Mouse (Mus musculus): ENCODE results near the gene Trpm6.
A peak's percentile ranks its signal among the peaks of the same experiment; 100 is the strongest.

Trpm6 gene

DNA sequence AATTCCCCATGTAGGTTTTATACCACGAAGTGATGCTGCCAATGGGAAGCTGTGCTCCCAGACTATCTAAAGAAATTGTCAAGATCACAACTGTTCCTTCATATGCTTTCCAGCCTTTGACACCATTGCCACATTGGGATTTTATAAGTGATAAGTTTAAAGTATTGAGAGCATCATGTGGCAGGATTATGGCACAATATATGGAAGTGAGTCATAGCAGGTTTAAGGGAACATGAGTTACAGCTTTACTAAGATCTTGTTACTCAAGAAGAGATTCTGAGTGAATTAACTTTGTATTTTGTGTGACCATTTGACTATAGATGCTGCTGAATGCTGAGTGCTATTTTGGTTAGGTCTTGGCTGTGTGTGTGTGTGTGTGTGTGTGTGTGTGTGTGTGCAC, 21.8 kb downstream of the Trpm6 start:
- DNase-seq (ENCODE audit: low spot score) = no peak

DNA sequence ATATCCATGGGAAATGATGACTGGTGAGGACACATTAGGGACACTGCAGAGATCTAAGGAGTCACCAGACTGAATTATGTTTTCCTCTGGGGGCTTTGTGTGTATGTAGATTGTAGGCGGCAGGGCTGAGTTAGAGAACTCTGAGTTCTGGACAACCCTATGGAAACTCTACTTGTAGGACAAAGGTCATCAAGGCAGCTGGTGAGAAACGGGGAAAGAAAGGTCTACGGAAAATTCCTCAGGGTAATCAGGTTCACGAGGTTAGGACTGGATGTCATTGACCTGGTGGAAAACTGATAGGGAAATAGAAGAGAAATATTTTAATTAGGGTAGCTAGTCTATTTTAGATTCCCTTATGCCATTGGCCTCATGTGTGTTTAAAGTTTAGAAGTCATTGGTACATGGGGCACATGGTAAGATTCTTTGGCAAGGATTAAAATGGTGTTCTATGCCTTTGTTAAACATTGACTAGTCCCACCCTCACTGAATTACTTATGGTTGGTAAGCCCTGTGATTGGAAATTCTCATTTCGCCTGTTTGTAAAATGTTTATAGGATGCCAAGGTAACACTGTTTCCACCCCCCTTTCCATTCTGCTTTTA, 23.2 kb downstream of the Trpm6 start:
- DNase-seq (ENCODE audit: low spot score) = no peak

DNA sequence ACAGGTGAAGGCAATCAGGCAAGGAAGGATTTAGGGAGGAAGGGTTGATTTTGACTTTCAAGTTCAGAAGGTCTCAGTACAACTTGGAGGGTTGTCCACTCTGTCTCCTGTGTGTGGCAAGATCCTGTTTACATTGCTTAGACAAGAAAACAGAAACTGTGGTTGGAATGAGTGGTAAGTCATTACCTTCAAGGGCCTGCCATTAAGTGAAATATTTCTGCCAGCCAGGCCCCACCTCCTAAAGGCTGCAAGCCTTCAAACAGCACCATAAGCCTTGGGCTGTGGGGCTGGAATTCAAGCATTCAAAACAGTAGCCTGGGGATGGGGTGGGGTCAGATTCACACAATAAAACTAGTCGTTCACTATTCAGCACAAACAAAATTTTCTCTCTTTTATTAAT, 24.3 kb downstream of the Trpm6 start:
- no peak for DNase-seq (ENCODE audit: low spot score)

DNA sequence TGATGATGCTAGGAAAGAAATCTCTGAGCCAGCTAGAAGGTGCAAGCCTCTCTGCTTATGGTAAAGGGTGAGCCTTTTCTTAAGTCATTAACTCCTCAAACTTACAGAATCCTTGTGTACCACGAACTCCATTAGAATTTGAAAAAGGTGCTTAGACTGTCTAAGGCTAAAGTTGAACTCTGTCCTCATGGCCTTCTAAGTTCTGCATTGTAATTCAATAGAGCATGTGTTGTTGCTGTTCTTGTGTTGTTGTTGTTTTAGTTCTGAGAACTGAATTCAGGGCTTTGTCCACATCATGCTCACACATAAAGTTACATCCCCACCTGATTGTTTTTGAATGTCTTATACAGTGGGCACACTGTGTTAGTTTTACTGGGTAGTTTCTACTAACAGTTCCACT, 49.9 kb downstream of the Trpm6 start:
- no peak for DNase-seq (ENCODE audit: low spot score)

DNA sequence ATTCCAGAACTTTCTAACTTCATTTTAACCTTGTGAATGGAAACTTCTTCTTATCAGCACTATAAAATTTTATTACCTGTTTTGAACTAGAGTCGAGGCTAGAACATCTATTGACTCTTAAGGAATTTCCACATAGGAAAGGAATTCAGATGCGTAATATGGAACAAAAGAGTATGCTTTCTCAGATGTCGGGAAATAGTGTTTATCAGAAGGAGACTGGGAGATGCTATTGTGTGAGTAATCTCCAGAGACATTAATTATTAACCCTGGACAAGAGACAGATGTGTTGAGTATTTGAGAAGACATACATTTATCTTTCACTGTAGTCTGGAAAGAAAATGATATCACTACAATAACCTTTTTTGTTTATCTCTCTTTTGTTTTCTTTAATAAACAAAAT, 61.5 kb downstream of the Trpm6 start:
- no peak for DNase-seq (ENCODE audit: low spot score)

DNA sequence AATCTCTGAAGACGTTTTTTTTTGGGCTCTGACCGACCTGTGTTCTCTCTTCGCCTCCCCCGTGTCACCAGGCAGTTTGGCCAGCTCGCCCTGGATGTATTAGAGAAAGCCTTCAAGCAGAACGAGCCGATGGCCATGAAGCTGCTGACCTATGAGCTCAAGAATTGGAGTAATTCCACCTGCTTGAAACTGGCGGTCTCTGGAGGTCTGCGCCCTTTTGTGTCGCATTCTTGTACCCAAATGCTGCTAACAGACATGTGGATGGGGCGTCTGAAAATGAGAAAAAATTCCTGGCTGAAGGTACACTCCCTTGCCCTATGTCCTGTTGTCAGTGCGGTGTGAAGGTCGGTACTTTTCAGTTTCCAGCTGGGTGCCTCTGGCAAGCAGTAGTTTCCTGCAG, 65.4 kb downstream of the Trpm6 start:
- DNase-seq (ENCODE audit: low spot score) = no peak

DNA sequence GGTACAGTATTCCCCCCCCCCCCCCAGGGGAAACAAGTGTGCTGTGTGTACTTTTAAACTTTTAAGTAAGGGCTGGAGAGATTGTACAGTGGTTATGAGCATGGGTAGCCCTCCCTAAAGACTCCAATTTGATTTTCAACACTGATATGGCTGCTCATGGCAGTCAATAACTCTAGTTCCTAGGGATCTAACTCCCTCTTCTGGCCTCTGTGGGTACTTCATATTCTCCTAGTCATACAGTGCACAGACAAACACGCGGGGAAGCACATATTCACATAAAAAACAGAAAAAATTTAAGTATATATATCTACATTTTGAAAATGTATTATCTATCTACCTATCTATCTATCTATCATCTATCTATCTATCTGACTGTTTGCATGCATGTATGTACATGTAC, 67.6 kb downstream of the Trpm6 start:
- no peak for DNase-seq (ENCODE audit: low spot score)

DNA sequence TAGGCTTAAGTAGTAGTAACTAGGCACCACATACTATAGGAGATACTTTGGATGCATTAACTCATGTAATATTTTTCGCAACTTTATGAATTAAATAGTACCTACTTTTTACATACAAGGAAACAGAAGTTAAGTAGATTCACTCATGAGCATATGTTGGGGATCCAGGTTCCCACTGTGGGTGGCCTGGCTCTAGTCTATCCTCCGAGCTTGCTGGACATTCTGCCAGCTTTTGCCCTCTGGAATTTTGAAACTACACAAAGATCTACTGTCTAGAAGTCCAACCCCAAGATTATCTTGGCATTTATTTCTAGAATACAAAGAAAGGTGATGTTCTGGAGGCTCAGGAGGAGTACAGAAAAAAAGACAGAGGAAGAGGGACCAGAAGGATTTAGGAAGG, 78.8 kb downstream of the Trpm6 start:
- DNase-seq (ENCODE audit: low spot score) = no peak

DNA sequence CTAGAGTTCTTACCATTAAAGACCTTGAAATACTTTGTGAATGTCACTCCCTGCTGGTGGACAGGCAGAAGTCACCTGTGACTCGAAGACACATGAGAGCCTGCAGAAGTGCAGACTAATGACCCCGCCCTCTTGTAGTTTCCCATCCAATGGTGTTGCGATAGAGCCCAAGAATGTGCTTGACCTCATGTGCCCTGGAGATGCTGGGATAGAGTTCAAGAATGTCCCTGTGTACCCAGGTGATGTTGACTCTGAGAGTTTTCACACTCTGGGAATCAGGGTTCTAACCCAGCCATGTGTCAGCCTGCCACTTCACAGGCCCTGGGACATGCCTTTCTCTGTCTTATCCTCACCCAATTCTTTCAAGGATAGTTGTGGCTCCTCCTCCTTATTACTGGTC, 81.4 kb downstream of the Trpm6 start:
- DNase-seq (ENCODE audit: low spot score) = no peak

DNA sequence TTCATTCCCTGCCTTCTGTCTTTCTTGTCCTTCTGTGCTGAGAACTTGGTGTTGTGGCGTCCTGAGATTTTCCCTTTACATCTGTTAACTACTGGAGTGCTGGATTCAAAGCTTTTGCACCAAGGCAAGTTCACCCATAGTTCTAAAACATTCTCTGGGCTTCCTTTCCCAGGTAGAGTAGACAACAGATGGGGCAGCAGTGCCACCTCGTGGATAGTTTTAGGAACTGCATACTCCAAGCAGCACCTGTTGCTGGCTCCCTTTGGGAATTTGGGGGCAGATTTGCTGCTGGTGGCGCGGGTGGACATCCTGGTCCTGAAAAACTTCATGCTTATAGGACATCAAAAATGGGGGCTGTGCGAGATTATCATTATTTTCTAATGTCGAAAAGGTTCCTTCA, 85.2 kb downstream of the Trpm6 start:
- peak; percentile 60 for DNase-seq (ENCODE audit: low spot score)

DNA sequence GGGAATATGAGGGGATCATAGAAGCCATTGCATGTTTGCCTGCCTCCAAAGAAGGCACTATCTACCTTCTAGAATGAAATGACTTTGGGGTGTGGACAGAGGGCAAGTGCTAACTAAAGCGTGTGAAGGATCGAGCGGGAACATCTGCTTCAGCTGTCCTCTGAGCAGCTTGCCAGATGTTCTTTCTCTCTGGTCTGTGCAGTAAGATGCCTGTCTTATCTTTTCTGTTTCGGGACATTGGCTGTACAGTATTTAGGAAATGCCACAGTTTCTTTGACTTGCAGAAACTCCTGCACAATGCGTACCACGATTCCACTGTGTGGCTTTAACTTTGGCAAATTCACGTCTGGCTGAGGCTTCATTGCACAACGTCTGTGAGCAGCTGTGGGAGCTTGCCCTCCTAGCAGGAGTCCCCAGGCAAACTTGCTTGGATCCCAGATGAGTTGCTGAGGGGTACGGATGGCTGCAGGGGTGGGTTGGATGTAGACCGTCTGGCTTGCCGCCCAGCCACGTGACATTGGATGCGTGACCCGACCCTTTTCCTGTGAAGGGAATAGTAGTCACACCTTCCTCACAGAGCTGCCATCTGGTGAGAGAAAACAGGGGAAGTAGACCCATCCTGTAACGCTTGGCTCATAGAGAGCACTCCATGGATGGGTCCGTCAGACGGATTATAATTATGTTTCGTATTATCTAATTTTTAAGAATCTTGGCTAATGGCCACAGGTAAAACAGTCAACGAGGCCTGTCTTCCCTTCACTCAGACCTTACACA, 92.2 kb downstream of the Trpm6 start:
- DNase-seq (ENCODE audit: low spot score) = no peak

DNA sequence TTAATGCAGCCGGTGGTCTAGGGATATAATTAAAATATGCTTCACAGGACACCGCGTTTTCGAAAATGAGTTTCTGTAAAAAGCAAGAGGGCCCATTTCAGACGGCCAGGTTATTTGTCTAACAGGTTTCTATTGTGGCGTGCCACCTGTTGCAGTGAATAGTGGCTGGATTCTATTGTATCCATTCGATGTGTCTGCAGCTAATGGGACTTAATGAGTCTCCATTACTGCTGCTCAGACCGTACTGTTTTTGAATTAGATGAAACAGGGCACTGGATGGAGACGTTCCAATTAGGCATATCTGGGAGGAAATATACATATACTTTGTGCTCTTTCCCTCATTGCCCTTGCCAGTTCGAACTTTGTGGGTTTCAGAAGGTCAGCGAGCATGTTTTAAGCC, 92.8 kb downstream of the Trpm6 start:
- no peak for DNase-seq (ENCODE audit: low spot score)

DNA sequence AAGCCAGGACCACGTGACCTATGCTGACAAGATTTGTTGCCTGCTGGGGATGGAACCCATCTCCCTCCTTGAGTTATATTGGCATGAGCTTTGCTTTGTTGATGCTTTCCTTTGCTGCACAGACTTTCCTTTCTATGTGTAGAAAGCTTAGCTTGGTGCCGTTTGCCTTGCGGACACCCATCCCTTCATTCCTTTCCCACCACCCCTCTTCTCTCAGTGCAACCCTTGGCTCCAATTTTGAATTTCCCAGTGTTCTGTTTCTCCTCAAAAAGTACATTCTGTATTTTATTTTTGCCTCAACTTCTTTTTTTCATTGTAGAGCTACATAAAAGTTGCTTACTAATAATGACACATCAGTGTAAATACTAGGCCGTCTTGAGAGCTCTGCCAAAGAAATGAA, 96.6 kb downstream of the Trpm6 start:
- DNase-seq (ENCODE audit: low spot score) = no peak

DNA sequence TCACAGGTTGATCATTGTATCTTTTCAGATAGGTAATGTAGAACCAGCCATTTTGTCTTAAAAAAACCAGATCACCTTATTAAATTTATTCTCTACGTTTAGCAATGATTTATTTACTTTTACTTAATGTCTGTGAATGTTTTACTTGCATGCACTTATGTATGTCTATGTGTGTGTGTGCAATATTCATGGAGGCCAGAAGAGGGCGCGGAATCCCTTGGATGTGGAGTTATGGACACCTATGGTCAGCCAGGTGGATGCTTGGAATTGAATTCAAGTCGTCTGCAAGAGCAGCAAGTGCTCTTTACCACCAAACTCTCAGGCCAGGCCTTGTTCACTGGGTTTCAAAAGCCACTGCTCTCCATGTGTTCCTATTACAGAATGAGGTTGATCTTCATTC, 118.5 kb downstream of the Trpm6 start:
- DNase-seq (ENCODE audit: low spot score) = no peak

DNA sequence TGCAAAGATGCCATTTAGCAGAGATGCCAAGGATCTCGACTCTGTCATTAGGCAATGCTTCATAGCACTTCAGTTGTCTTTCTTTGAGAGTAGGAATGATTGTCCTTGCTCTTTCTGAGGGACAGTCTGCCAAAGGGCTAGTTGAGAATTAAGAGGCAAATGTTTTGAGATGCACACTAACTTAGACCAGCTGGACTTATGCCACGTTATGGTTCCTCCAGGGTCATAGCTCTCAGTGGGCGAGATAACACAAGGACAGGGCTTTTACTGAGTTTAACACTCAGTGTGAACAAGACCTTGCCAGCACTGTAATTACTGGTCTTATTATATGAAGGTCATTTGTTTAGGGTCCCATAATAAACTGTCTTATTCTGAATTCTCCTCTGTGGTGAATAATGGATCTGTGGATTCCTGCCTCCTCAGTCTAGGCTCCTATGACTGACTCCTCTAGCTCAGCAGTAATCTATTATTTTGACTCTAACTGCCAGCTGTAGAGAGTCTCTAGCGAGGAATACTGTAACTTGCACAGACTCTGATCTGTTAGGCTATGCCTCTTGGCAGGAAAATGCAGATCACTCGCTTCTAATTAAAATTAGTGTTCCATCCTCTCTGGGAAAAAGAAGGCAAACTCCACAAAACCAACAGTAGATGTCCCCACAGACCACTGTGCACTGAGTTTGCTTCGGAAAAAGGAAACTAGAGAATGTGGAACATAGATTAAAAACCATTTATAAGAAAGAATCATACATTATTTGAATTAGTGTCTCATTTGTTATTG, 123.2 kb downstream of the Trpm6 start:
- no peak for DNase-seq (ENCODE audit: low spot score)

DNA sequence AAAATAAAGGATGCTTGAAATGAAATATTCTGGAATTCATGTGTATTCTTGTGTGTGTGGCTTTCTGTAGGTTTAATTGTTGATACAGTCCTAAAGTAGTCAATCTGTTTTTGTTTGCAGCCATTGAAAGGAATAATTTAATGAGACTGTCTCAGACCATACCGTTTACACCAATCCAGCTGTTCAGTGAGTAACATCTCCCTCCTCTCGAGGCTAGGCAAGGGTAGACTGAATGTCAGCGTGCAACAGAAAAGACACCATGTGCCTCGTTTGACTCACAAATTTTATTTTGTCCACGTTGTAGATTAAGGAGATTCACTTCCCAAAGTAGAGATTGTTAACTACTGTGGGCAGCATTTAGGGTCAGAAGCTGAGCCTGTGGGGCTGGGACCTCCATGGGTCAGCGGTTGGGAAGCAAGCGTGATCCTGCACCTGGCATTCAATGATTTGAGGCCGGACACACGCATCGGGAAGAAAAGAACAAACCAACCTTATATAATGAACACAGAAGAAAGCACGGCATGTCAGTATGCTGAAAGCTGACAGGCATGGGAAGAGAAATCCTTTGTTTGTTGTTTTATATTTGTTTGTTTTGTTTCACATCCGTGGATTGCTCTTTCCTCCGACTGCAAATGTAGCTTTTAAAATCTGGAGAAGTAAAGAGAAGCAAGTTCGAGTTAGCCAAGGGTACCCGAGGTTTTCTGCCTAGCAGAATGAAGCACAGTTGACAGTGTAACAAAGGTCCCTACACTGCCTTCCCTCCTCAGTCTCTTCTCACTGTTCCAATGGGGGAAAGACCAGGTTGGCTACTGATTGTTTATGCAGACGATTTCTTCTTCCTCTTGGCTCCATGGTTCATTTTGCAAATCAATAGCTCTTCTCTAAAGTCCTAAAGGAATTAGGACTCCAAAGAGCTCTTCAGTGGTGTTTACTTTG, 124.2 kb downstream of the Trpm6 start:
- no peak for DNase-seq (ENCODE audit: low spot score)

DNA sequence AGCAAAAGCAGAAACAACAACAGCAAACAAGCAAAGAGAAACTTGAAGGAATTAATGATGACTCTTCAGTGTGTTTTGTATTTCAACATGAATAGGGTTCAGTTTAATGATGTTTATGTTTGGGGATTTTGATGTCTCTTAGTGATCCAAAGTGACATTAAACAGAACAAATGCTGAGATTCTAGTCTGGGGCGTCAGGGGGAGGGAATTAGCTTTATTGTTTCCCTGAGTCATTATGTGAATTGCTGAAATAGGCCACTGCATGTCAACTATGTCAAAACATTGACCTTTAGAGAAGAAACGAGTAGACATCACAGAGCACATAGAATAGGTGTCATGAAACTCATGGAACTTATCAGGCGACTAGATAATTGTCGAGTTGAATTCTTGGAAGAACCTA, 129.5 kb downstream of the Trpm6 start:
- DNase-seq (ENCODE audit: low spot score) = no peak

DNA sequence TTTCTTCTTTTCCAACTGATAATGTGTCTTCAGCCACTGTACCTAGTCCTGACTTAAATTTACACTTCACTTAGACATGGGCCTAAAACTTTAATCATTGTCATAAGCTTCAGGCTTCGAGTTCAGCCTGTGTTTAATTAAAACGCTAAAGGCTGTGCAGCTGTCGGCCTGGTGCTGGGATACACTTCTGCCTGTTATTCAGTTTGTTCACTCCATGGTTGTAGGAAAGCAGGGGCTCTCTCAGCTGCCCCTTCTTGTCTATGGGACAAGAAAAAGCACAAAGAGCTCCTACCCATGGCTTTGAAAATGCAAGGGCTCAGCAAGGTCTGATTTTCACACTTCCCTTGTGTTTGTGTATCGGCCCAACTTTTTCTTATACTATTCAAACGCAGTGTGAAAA, 131.4 kb downstream of the Trpm6 start:
- no peak for DNase-seq (ENCODE audit: low spot score)

DNA sequence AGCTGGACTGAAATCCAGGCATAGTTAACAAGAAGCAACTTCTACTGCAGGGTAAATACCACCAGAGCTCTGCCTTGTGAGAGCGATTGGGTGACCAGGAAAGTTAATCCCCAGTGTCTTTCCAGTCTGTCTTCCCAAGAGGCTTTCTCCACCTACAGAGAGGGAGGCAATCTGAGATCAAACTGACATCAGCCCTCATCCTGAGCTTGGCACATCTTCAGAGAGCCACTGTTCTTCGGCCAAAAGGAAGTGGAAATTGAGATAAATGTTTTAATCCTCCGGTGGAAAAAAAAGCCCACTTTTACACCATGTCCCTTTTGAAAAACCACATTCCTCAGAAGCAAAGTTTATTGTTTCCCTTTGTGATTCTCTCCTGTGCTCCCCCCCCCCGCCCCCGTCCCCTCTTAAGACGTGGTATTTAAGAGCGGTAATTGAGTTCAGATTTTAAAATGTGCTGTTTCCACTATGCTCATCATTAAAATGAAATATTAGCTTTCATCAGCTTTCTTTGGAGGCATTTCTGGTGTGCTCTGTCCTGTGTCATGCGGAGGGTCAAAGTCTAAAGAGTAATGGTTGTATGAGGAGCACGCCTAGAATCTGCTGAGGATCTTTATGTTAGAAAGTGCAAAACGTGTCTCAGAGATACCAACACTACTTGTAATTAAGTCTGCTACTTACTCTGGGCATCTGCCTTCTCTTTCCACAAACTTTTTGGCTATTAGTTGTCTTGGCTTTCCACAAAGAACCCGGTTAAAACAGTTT, 138.0 kb downstream of the Trpm6 start:
- DNase-seq (ENCODE audit: low spot score) = no peak

DNA sequence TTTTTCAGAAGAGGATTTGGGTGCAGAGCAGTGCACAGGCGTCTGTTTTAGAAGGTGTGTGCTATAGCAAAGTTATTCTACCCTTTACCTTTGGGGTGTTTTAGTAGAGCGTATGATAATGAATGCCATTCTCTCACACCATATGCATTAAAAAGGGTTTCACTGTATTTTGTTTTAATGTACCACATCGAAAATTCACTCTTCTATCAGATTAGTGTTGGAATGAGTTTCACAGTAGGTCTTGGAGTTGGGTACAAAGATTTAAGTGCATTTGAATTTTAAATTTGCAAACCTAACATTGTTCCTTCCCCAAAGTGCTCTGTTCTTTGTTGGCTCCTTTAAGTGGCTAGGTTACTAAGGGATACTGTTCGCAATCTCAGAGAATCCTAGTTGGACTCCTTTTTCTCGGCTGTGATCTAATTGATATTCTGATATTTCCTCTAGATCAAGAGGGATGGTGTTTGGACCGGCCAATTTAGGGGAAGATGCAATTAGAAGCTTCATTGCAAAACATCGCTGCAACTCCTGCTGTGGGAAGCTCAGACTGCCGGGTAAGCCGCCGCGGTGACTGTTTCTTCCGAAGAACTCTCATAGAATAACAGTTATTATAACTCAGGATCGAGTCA, 138.8 kb downstream of the Trpm6 start:
- DNase-seq (ENCODE audit: low spot score) = no peak

DNA sequence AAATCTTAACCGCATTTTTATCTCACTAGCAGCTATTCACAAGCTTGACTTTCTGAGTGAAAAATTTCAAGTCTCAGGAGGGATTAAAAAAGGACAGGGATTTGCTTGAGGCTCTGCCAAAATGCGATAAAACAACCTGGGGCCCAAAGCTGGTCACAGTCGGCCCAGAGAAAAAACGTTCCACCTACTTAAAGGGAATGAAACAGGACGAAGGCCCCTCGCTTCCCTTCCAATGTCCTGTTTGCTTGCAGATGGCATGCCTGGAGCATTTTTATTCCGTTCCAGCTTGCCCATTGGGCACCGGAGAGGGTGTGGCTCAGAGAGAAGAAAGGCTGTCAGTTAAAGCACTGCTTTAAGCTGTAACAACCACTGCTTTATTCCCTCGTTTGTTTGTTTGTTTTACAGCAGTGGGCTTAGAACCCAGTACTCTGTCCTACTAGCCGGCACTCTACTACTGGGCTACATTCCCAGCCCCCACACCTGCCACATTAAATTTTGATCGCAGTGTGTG, 139.4 kb downstream of the Trpm6 start:
- no peak for DNase-seq (ENCODE audit: low spot score)

Measured in urinary bladder, postnatal 14 days (tissue).